Mouse (Mus musculus) cerebellum, adult (tissue): Measurements from ENCODE around the gene Bcl11a.

Source experiments
- ATAC-seq: cut with Nextera tagmentation; 2 replicates; pipeline ENCODE4 v1.9.2; 2017; ENCODE audit warnings: mild to moderate bottlenecking, moderate library complexity, mixed read lengths; ENCODE audit not compliant: insufficient number of reproducible peaks, low FRiP score, low TSS enrichment

Gene Bcl11a

DNA sequence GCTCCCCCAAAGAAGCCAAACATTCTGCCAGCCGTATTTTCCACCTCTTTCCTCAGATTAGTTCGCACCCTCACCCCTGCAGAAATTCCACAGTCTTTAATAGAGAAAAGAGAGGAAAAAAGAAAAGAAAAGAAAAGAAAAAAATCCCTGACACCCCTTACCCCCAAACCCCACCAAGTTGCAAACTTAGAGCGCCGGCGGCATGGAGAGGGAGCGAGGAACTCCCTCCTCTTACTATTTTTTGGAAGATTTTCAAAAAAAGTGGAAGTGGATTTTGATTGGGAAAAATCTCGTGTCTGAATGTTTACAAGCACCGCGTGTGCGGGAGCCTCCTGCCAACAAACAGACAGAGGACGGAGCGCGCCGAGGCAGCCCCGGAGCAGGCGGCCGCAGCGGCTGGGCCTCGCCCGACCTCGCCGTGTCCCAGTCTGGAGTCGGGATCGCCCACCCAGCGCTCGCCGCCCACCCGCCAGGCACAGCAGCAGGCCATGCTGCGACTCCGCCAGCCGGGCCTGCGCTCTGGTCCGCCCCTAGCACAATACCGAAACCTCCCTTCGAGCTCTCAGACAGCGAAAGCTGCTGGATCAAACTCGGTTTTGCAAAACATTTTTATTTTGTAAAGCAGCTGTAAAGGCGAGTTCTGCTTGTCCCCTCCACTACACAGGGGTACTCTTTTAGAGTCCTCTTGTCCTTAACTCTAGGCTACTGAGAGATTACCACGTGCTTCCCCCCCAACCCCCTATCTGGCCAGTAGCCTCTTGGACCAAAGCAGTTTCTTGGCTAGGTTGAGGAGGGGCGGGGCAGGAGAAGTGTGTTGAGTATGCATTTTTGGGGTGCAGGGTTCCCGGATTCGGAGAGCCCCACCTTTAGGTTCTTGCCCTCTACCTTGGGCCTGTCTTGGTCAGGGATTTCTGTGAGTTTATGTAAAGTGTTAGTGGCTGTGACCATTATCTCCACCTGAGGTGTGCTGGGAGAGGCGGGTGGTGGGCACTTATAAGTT lies 1.8 kb downstream of the Bcl11a start:
- no peak for ATAC-seq

DNA sequence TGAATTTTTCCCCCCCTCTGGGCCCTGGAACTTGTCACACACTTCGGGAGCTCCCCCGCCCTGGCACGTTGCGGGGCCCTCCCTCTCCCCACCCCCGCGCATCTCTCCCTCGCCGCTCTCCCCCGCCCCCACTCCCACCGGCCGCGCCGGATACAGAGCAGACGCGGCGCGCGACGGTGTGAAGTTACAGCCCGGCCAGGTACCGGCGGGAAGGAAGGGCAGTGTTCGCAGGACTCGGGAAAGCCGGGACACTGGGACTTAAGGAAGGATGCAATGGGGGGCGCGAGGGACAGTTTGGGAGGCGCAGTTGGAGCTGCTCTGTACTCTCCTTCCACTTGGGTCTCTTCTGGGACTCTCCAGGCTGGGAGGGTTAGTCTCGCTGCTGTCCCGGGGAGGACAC lies 2.7 kb downstream of the Bcl11a start:
- ATAC-seq = no peak

- no peak for ATAC-seq
These were observed 3.3 kb downstream of the Bcl11a start for GRCm38 (mm10) chr11:24081016-24081686.

DNA sequence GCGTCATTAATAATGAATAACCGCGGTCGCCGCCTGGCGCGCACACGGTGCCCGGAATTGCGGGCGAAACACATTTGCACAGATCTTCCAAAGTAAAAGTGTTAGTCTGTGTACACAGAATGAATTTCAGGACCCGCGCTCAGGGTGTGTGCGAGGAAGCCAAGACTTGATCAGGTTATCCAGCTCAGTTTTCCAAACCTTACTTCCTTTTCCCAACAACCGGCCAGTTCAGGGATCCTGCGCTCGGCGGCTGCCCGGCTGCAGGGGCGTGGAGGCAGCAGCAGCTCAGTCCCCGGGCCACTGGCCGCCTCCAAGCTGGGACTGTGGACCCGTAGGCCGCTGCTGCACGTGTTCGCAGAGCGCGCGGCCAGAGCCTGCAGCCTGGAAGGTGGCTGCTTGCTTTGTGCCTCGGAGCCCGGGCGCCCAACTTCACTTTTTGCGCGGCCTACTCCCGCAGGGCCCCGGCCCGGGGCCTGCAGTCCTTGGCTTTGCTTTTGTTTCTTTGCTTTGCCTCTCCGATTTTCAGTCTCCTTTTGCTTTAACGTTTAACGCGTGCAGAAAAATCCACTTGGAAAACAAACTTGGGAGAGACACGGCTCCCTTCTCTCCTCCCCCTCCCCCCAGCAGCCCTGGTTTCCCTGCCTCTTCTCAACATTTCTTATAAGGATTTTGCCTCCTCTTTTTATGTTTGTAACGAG lies 4.0 kb downstream of the Bcl11a start:
- ATAC-seq = no peak

- ATAC-seq = no peak
These were observed 4.7 kb downstream of the Bcl11a start for GRCm38 (mm10) chr11:24082385-24083075.

DNA sequence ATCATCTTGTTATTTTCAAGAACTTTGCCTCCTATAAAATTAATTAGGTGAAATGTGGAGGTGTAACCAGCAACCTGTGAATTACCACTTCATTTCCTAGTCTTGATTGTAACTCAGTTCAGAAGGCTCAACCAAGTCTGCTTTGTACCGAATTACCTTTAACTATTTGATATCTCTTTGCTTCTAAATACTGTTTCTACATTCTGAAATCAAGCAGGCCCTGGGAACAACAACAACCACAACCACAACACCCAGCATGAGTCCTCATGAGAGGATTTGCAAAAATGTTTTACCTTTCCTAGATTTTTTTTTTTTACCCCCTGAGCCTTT lies 5.2 kb downstream of the Bcl11a start:
- no peak for ATAC-seq

DNA sequence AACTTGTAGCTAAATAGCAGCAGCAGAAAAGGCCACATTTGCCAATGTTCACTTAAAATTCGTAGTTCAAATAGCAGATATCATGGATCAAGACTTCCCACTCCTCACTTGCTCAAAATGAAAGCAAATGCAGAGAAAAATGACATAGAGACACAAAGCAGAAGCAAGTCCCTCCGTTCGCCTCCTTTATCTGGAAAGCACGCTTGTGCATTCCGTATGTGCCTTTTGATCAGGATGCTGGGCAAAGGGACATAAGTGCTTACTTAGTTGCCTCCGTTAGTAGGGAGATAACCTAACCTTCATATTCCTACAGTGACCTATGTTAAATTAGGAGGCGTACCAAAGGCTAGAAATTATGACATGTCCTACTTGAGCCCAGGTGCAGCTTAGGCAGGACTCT lies 5.6 kb downstream of the Bcl11a start:
- no peak for ATAC-seq

GRCm38 (mm10) chr11:24084077-24084476 lies 6.2 kb downstream of the Bcl11a start:
- ATAC-seq = no peak

- ATAC-seq = no peak
These were observed 6.7 kb downstream of the Bcl11a start for GRCm38 (mm10) chr11:24084590-24084989.

- ATAC-seq = no peak
These were observed 8.1 kb downstream of the Bcl11a start for GRCm38 (mm10) chr11:24085986-24086385.

GRCm38 (mm10) chr11:24087069-24087468 lies 9.2 kb downstream of the Bcl11a start:
- ATAC-seq = no peak

DNA sequence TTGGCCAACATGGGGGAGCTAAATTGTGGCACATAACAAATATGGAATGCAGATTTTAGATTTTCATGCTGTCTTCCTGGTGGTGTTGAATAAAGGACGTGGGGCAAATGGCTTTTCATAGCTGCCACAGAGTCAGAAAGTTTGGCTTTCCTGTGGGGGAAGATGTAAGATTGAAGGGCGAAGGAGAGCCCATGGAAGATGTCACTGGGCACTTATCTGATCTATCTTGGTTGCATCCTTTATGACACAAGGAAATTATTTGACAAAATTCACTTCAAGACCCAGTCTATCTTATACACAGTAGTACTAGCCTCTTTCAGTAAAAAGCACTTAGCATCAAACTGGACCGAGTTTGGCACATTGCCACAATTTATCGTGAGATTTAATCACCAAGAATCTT lies 12.6 kb downstream of the Bcl11a start:
- ATAC-seq = no peak

GRCm38 (mm10) chr11:24091393-24092080 lies 13.7 kb downstream of the Bcl11a start:
- ATAC-seq = no peak

DNA sequence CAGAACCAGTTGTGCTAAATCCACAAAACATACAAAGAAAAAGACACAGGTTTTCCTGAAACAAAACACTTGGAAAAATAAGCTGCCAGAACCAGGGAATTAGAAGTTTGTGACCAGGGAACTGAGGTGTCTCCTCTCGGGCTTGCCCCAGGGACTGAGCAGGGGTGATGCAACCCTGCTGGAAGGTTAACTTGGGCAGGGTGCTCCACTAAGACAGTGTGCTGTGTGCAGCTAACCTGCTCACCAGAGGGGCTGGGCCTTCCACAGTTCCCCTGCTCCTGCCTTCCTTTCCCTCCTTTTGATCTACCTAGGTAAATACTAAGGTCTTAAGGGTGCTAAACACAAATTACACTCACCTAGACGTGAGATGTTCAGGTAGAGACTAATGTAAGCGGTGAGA lies 14.8 kb downstream of the Bcl11a start:
- ATAC-seq = no peak

- ATAC-seq = no peak
These were observed 16.2 kb downstream of the Bcl11a start for GRCm38 (mm10) chr11:24094086-24094487.

GRCm38 (mm10) chr11:24095236-24095635 lies 17.4 kb downstream of the Bcl11a start:
- no peak for ATAC-seq

- ATAC-seq = no peak
These were observed 17.9 kb downstream of the Bcl11a start for GRCm38 (mm10) chr11:24095656-24096353.

GRCm38 (mm10) chr11:24096483-24096882 lies 18.6 kb downstream of the Bcl11a start:
- ATAC-seq = no peak

DNA sequence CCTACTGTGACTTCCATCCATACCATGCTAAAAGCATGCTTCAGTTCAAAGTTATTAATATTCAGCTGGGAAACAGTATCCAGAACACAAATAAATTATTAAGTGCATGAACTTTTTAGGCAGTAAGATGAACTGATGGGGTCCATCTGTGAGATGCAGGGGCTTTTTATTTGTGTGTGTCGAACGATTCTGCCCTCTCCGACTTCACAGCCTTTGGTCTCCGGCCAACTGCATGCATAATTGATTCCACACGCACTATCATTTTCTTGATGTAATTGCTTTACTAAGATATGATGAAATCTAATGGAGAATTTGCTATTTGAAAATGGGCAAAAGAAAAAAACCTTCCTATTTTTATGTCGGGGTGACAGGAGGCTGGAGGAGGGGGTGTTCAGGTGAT lies 19.2 kb downstream of the Bcl11a start:
- ATAC-seq = no peak
